8 mouse cellular contexts compared by ENCODE assay signal in the genomic region with DNA sequence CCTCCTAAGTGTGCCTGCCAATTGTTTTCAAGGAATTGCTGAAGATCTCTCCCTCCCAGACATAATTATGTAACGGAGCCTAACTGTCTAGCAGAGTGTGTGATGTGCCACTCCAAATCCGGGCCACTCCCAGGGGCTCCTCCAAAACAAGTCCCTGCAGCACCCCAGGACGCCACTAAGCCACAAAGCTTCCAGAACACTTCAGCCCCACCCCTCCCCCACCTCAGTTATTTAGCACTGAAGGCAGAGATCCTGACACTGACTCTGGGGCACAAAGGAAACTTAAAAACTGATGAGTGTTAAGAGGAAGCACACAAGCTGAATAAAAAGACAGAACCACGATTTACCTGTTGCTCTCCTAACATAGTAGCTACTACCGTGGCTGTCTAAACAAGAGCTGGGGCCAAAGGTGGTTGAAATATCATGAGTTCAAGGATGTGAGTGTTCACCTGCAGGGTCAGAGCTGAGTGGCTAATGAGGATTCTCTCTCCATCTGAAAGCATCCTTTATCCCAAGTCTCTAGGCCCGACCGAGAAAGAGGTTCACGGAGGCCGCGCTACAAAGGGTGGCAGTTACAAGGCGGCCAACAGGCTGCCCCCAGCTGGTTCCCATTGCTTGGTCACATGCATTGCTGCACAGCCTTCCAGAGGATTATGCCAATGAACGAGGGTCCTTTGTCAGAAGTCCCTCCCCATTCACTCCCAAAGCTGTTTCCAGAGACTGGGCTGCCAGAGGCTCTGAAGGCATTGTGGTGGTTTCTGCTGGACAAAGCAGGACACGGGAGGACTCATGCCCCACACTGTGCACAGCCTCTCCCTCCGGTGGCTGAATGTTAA. TPM values are rescaled to one million over a fixed set of nuclear protein-coding genes. Genes with fewer than 3 reads are reported as not detected.
DNase-seq lines count a peak whose midpoint lies in the region; ATAC-seq and TF ChIP-seq lines count a peak whose summit lies in the region.

No protein-coding gene starts in this region.

- no peak for ATAC-seq in heart, embryonic 12.5 days (ENCODE audit: insufficient number of reproducible peaks, low FRiP score)
- ATAC-seq in forebrain, embryonic 11.5 days (replicated peaks; ENCODE audit: low FRiP score), result peak; percentile 95
- no peak for ATAC-seq in liver, embryonic 15.5 days (ENCODE audit: insufficient read depth)

- no peak overlapping the region for H3K4me3 ChIP-seq in heart, embryonic 12.5 days
- peak overlapping the region; percentile 59 for H3K4me3 ChIP-seq in ES-Bruce4 (ENCODE audit: low read depth, low read length)
- H3K4me3 ChIP-seq in forebrain, embryonic 11.5 days (ENCODE audit: low read depth, low read length), result peak overlapping the region; percentile 14; the same call in 1 of the 2 replicates
- H3K4me3 ChIP-seq in liver, embryonic 15.5 days (replicated peaks), result no peak overlapping the region

- 19% methylated on average over 14 of the region's 14 CpGs for WGBS in heart, embryonic 12.5 days
- WGBS in forebrain, embryonic 11.5 days, result 4% methylated on average over 14 of the region's 14 CpGs
- 38% methylated on average over 14 of the region's 14 CpGs for WGBS in liver, embryonic 15.5 days (ENCODE audit: insufficient replicate concordance)

- H3K27ac ChIP-seq in heart, embryonic 12.5 days (ENCODE audit: poor library complexity, severe bottlenecking), result no peak overlapping the region
- H3K27ac ChIP-seq in ES-Bruce4 (ENCODE audit: insufficient read depth, low read length), result peak overlapping the region; percentile 98
- peak overlapping the region; percentile 84 for H3K27ac ChIP-seq in forebrain, embryonic 11.5 days (ENCODE audit: low read depth, low read length)
- H3K27ac ChIP-seq in liver, embryonic 15.5 days (replicated peaks), result no peak overlapping the region

- DNase-seq in heart, postnatal 25 days (ENCODE audit: low spot score), result no peak
- peak; percentile 87 for DNase-seq in forebrain, embryonic 11.5 days (ENCODE audit: low spot score)
- no peak for DNase-seq in thymus, postnatal 25 days
- DNase-seq in urinary bladder, postnatal 25 days (ENCODE audit: low spot score), result no peak
- DNase-seq in gastrocnemius, postnatal 10 days, result no peak

- H3K4me2 ChIP-seq in heart, embryonic 12.5 days, result peak overlapping the region; percentile 63
- peak overlapping the region; percentile 57 for H3K4me2 ChIP-seq in forebrain, embryonic 11.5 days (ENCODE audit: low read depth, low read length, severe bottlenecking)
- H3K4me2 ChIP-seq in liver, embryonic 15.5 days, result peak overlapping the region; percentile 43; the same call in 1 of the 2 replicates

- H3K4me1 ChIP-seq in heart, embryonic 12.5 days (replicated peaks), result 0 out of 2 replicates have a peak, but pooled peaks cover 8% of the 10 kb centered on the region
- no peaks in the 10 kb centered on the region for H3K4me1 ChIP-seq in ES-Bruce4 (ENCODE audit: control insufficient read depth, insufficient read depth, low read length)
- peaks cover 6% of the 10 kb centered on the region for H3K4me1 ChIP-seq in forebrain, embryonic 11.5 days (replicated peaks; ENCODE audit: control insufficient read depth, insufficient read depth, low read length)
- H3K4me1 ChIP-seq in liver, embryonic 15.5 days (replicated peaks), result 0 out of 2 replicates have a peak, but pooled peaks cover 8% of the 10 kb centered on the region

- TF ChIP-seq EP300 in ES-Bruce4 (IDR thresholded peaks at IDR 0.05; ENCODE audit: insufficient read depth, low read depth, low read length), result peak; percentile 97

- H3K9me3 ChIP-seq in heart, embryonic 12.5 days (replicated peaks), result no peaks in the 10 kb centered on the region
- H3K9me3 ChIP-seq in ES-Bruce4 (replicated peaks; ENCODE audit: control insufficient read depth, insufficient read depth, low read length, poor library complexity, severe bottlenecking), result 0 out of 2 replicates have a peak, but pooled peaks cover 6% of the 10 kb centered on the region
- no peaks in the 10 kb centered on the region for H3K9me3 ChIP-seq in forebrain, embryonic 11.5 days (ENCODE audit: control insufficient read depth, low read length)
- no peaks in the 10 kb centered on the region for H3K9me3 ChIP-seq in liver, embryonic 15.5 days (replicated peaks)

- H3K27me3 ChIP-seq in heart, embryonic 12.5 days (replicated peaks), result no peaks in the 10 kb centered on the region
- H3K27me3 ChIP-seq in ES-Bruce4 (ENCODE audit: control insufficient read depth, insufficient read depth, low read length, poor library complexity, severe bottlenecking), result no peaks in the 10 kb centered on the region
- no peaks in the 10 kb centered on the region for H3K27me3 ChIP-seq in forebrain, embryonic 11.5 days (ENCODE audit: control insufficient read depth, insufficient read depth, low read length)
- no peaks in the 10 kb centered on the region for H3K27me3 ChIP-seq in liver, embryonic 15.5 days

- H3K36me3 ChIP-seq in heart, embryonic 12.5 days, result no peaks in the 10 kb centered on the region
- no peaks in the 10 kb centered on the region for H3K36me3 ChIP-seq in ES-Bruce4 (ENCODE audit: control insufficient read depth, insufficient read depth, low read length, poor library complexity, severe bottlenecking)
- H3K36me3 ChIP-seq in forebrain, embryonic 11.5 days (ENCODE audit: control insufficient read depth, insufficient read depth, low read length), result no peaks in the 10 kb centered on the region
- no peaks in the 10 kb centered on the region for H3K36me3 ChIP-seq in liver, embryonic 15.5 days (replicated peaks)

- peak; percentile 72 for TF ChIP-seq POLR2A in ES-Bruce4 (IDR thresholded peaks at IDR 0.05; ENCODE audit: insufficient read depth, low read length)

- no peak overlapping the region for H3K9ac ChIP-seq in heart, embryonic 12.5 days
- peak overlapping the region; percentile 67 for H3K9ac ChIP-seq in ES-Bruce4 (ENCODE audit: low read depth, poor library complexity, severe bottlenecking)
- peak overlapping the region; percentile 55 for H3K9ac ChIP-seq in forebrain, embryonic 11.5 days (ENCODE audit: low read length)
- no peak overlapping the region for H3K9ac ChIP-seq in liver, embryonic 15.5 days

- TF ChIP-seq CTCF in ES-Bruce4 (IDR thresholded peaks at IDR 0.05; ENCODE audit: low read depth, low read length), result no peak

- intact Hi-C loops in heart, postnatal 25 days (cut with DNase I), result no loop called here

RNA-seq across cellular contexts. Expression of a gene that starts 19.0 kb away (rescaled TPM):
- 35.8 and 38.6 TPM in 2 replicates for polyA plus RNA-seq in heart, embryonic 12.5 days (2016; fragmentation: Nextera tagmentation; extraction: Ambion mirVana)
- total RNA-seq in heart, postnatal 25 days (2021), result 1 to 10 TPM; 5.3 to 7.6 TPM
- 218 and 227 TPM in 2 replicates for polyA plus RNA-seq in ES-Bruce4 (2011; ENCODE audit: insufficient read depth, insufficient read length, low read depth, missing spikeins)
- 60.7 and 63.5 TPM in 2 replicates for polyA plus RNA-seq in forebrain, embryonic 11.5 days (2014; fragmentation: Nextera tagmentation; extraction: Ambion mirVana)
- polyA plus RNA-seq in liver, embryonic 15.5 days (2015; fragmentation: Nextera tagmentation; extraction: Ambion mirVana), result 8.0 and 9.1 TPM in 2 replicates
- total RNA-seq in gastrocnemius, postnatal 10 days (2021), result 10 to 100 TPM in 1 of 2 experiments, 1 to 10 TPM in 1; 9.5 to 15.4 TPM

Comparison
In these comparisons a context has a peak if more than half of its experiments do, and no peak if none do; other contexts are left out.
1. H3K27ac ChIP-seq: peak in ES-Bruce4 (single experiment) and forebrain, embryonic 11.5 days (single experiment); none in heart, embryonic 12.5 days (single experiment) and liver, embryonic 15.5 days (single experiment).
2. H3K4me3 ChIP-seq: peak in ES-Bruce4 (single experiment) and forebrain, embryonic 11.5 days (single experiment); none in heart, embryonic 12.5 days (single experiment) and liver, embryonic 15.5 days (single experiment).
3. H3K9ac ChIP-seq: peak in ES-Bruce4 (single experiment) and forebrain, embryonic 11.5 days (single experiment); none in heart, embryonic 12.5 days (single experiment) and liver, embryonic 15.5 days (single experiment).
4. Peak in every context shown above with its lines, with median percentiles within 50 percentile points of each other: H3K4me2 ChIP-seq.